Mouse (Mus musculus) lung, postnatal 0 days (tissue): ENCODE data around the gene Timm8a2.

Experiments
- CTCF ChIP-seq: IDR thresholded peaks from 2 replicates; pipeline ENCODE4 v1.5.1; 2016; ENCODE audit warnings: antibody characterized with exemption, mild to moderate bottlenecking
- EP300 ChIP-seq: IDR thresholded peaks from 2 replicates; pipeline ENCODE4 v1.6.1; 2016; ENCODE audit warnings: antibody characterized with exemption, mild to moderate bottlenecking, control low read depth

GRCm38 (mm10) chr14:121989869-121990268 is 44.6 kb upstream of the Timm8a2 start:
- TF ChIP-seq CTCF (no peak), EP300 (no peak)
